Mouse (Mus musculus): Measurements from ENCODE around the gene BC024978.

The BC024978 gene

GRCm38 (mm10) chr7:27195681-27196611 lies at the start of gene BC024978, which contains the start of gene Snrpa:
TSS of gene BC024978 (plus strand) at chr7:27195781.
TSS of gene Snrpa (minus strand) at chr7:27196271.
- DNase-seq = peak; percentile 97

- DNase-seq = peak; percentile 82
Measured at GRCm38 (mm10) chr7:27153205-27153764, 42.3 kb upstream of the BC024978 start, which contains the start of gene Cyp2t4. TSS of gene Cyp2t4 (plus strand) at chr7:27153714.

- DNase-seq = no peak
Measured at GRCm38 (mm10) chr7:27156005-27156404, 39.6 kb upstream of the BC024978 start.

- no peak for DNase-seq
Measured at GRCm38 (mm10) chr7:27158171-27158570, 37.4 kb upstream of the BC024978 start.

- no peak for DNase-seq
Measured at GRCm38 (mm10) chr7:27159256-27159655, 36.3 kb upstream of the BC024978 start.

- peak; percentile 95 for DNase-seq
Measured at GRCm38 (mm10) chr7:27159882-27160281, 35.7 kb upstream of the BC024978 start.

GRCm38 (mm10) chr7:27160921-27161320 lies 34.7 kb upstream of the BC024978 start:
- no peak for DNase-seq

GRCm38 (mm10) chr7:27161744-27162143 lies 33.8 kb upstream of the BC024978 start:
- DNase-seq = no peak

GRCm38 (mm10) chr7:27162780-27163449 lies 32.7 kb upstream of the BC024978 start:
- DNase-seq = no peak

- no peak for DNase-seq
Measured at GRCm38 (mm10) chr7:27163450-27163805, 32.2 kb upstream of the BC024978 start.

- DNase-seq = peak; percentile 40
Measured at GRCm38 (mm10) chr7:27164112-27164947, 31.3 kb upstream of the BC024978 start.

- peak; percentile 45 for DNase-seq
Measured at GRCm38 (mm10) chr7:27165007-27165655, 30.4 kb upstream of the BC024978 start.

- no peak for DNase-seq
Measured at GRCm38 (mm10) chr7:27165696-27166095, 29.9 kb upstream of the BC024978 start.

GRCm38 (mm10) chr7:27166229-27166613 lies 29.4 kb upstream of the BC024978 start:
- DNase-seq = peak; percentile 95

GRCm38 (mm10) chr7:27166614-27167474 lies 28.7 kb upstream of the BC024978 start, which contains the start of gene Egln2:
TSS of gene Egln2 (minus strand) at chr7:27166802.
- peak; percentile 98 for DNase-seq

- no peak for DNase-seq
Measured at GRCm38 (mm10) chr7:27167475-27168094, 28.0 kb upstream of the BC024978 start.

- DNase-seq = no peak
Measured at GRCm38 (mm10) chr7:27168371-27168770, 27.2 kb upstream of the BC024978 start.

- DNase-seq = no peak
Measured at GRCm38 (mm10) chr7:27170981-27171380, 24.6 kb upstream of the BC024978 start.

GRCm38 (mm10) chr7:27174496-27174895 lies 21.1 kb upstream of the BC024978 start:
- no peak for DNase-seq

GRCm38 (mm10) chr7:27174896-27175295 lies 20.7 kb upstream of the BC024978 start:
- DNase-seq = no peak
